Mouse (Mus musculus) kidney, adult 2 months (tissue): ENCODE measurements around the gene Paqr5.

Experiments
- CTCF ChIP-seq: fragments of 200-500 bp; conservative IDR thresholded peaks from 2 replicates; pipeline ENCODE4 v1.5.1; 2011; ENCODE audit warnings: low read depth, mild to moderate bottlenecking, control low read depth, low read length, moderate library complexity, mixed read lengths; ENCODE audit not compliant: insufficient read depth, insufficient read length
- POLR2A ChIP-seq: fragments of 200-500 bp; IDR thresholded peaks from one replicate; pipeline ENCODE4 v1.6.1; 2011; ENCODE audit warnings: low read depth, low read length, control low read depth

DNA sequence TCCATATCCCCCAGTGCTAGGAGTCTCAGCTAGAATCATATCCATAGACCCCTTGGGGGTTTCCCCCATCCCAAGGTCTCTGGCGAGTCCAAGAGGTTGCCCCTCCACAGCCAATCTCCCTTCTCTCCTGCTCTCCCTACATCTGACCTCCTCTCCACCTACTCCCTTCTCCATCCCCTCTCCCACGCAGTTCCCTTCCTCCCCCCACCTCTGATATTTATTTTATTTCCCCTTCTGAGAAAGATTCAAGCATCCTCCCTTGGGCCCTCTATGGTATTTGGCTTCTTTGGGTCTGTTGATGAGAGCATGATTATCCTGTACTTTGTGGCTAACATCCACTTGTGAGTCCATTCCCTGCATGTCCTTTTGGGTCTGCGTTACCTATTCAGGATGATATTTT lies 118.3 kb downstream of the Paqr5 start:
- TF ChIP-seq CTCF (no peak), POLR2A (no peak)
